Mouse (Mus musculus) cerebellum, postnatal 4 days (tissue): ENCODE results near the gene Klhdc3.

Experiments used
- DNase-seq, 2 experiments: peaks; one replicate each; pipeline ENCODE4 v3.0.0; 2022; ENCODE audit warnings: low spot score in 2 of 2, mixed read lengths in 1 of 2

Gene Klhdc3

DNA sequence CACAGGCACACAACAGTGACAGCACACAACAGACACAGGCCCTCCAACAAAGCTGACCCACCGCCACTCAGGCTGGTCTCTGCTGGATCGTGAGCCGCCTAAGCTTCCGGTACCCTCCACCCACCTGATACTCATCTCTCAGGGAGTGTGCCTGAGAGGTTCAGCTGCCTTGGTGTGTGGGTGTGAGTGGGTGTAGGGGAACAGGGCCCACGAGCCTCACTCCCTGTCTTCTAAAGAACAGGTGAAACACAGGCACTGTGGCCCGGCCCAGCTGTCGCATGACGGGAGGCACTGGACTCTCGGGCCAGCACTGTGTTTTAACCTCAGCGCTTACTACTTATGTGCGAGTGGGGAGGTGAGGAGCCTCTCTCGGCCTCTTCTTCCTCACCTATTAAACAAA lies 21.4 kb upstream of the Klhdc3 start:
- no peak for DNase-seq

DNA sequence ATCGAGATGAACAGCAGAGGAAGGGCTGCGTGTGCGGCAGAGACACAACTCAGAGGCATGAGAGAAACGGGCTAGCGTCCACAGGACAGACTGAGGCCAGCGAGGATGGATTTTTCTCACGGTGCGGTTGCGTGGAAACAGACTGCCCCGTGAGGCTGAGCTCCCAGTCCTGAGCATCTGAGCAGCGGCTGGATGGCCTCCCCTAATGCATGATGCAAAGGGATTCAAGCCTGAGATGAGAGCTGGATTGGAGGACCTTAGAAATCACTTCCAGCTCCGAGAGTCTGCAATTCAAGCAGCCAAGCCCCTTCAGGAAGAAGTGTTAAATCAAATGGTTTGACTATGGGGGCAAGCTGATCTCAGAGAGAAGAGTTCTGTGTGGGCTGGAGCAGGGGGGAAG lies 20.8 kb upstream of the Klhdc3 start:
- no peak for DNase-seq

DNA sequence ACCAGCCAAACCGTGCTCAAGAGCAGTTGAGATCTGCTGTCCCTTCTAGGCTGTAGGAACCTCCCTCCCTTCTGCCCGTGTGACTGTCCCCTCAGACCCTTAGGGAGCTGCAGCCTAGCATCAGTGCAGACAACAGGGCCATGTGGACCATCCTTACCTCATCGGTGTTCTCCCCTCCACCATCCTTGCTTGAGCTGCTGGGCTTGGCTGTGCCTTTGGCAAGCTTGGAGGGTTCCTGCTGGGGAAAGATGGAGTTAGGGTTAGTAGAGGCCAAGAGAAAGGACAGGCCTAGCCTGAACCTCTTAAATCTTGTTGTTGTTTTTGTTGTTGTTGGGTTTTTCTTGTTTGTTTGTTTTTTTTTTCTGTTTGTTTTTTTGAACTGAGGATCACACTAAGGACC lies 19.2 kb upstream of the Klhdc3 start:
- DNase-seq = no peak

DNA sequence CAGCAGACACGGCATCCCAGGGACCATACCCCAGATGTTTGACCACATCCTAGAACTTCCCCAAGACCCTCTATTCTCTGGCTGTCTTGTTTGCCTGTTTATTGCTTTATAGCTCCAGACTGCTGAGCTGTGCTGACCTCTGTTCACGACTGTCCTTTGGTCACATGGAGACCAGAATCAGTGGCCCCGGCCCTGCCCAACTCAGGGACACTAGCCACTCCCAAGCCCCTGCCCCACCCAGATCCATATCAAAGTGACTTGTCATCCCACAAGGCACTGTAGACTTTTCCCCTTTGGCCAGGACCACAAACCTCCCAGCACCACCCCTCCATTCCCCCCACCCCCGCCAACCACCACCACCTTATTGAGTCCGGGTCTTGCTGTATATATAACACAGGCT lies 18.5 kb upstream of the Klhdc3 start:
- DNase-seq = no peak

DNA sequence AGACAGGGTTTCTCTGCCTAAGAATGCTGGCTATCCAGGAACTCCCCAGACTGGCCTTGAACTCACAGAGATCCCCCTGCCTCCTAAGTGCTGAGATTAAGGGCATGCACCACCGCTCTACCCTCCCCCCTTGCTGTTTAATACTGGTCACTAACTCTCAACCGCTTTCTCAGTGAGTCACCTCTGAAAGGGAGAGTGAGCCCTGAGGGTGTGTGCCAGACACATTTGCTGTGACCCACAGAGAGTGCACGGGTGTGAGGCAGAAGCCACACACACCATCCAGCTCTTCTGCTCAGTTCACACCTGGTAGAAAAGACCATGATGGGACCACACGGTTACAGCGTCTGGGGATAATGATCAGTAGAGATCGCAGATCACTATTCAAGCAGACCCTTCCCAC lies 17.8 kb upstream of the Klhdc3 start:
- DNase-seq = no peak

DNA sequence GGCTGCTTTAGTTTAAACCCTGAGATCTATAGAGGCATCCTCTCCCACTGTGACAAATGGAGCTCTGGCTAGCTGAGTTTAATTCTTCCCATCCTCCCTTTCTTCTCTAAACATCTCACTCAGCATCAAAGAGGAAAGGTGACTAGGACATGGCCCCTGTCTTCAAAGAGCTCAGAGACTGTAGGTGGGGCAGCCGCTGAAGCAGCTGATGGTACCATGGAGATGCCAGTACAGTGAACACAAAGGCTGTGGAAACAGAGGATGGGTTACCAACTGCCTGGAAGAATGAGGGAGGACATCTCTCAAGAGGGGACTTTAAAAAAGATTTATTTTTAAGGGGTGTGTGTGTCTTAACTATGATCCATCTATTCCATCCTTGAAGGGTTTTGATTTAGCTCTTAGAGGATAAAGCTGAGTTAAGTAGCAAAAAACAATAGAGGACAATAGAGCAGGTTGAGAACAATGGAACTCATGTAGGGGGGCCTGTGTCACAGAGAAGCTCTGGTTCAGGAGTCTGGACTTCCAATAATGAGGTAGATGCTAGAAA lies 13.9 kb upstream of the Klhdc3 start:
- no peak for DNase-seq

DNA sequence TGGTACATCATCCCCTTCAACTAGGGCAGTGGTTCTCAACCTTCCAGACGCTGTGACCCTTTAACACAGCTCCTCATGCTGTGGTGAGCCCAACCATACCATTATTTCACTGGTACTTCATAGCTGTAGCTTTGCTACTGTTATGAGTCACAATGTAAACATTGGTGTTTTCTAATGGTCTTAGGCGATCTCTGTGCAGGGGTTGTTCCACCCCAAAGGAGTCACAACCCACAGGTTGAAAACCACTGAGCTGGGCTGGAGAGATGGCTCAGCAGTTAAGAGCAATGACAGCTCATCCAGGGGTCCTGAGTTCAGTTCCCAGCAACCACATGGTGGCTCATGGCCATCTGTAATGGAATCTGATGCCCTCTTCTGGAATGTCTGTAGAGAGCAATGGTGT lies 10.7 kb upstream of the Klhdc3 start:
- no peak for DNase-seq

DNA sequence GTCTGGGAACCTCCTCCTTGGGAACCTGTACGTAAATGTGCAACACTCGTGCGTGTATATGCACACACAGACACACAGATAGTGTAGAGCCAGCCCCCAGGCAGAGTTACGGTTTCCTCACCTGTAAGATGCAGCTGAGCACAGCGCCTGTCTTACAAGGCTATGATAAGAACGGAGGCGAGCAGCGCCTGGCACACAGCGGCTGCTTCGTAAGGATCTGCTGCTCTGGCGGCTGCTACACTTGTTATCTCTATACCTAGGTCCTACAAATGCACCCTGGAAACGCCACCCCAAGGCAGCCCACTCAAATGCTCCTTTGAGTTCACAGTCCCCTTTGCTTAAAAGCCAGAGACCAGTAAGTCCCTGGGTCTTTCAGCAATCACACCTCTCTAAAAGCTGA lies 10.0 kb upstream of the Klhdc3 start:
- no peak for DNase-seq

DNA sequence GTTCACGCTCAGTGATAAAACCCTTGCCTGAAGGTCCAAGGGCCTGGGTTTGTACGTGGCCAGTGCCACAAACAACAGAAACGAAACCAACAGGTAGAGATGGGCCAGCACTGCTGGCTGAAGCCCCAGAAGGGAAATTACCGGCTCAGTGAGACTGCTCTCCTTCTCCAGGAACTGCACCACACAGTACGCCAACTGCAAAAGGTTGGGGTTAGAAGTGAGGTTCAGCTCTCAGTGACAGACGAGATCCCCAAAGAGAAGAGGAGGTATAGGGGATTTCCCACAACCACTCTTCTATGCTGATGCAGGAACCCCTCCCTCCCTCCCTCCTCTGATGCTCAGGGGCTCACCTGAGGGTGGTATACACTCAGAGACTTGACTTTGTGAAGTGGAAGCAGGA lies 5.2 kb upstream of the Klhdc3 start:
- no peak for DNase-seq

DNA sequence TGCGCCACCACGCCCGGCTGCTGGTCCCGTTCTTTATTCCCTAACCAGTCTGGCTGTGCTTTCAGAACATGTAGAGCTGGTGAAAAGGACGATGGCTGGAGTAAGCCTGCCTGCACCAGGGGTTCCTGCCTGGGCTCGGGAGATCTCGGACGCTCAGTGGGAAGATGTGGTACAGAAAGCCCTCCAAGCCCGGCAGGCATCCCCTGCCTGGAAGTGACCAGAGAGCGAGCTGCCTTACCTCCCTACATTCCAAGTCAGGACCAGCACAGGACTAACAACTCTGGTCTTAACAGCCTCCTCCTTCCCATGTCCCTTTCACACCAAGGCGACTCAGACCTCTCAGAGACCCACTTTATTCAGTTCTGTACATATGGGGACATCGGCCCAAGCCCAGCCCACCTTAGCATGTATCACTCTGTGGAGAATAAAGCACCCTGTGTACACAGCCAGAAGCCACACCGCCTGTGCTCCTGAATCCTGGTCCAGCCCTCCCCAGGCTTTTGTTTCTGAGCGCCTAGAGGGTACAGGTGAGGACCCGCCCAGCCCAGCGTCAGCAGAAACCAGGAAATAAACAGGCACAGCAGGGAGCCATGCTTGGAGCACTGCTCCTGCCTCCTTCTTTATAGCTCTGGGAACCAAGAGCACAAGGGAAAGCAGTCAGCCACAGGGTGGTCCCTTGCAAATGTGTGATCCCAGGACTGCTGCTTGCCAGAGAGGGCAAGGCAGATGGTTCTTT lies 2.1 kb upstream of the Klhdc3 start:
- DNase-seq = no peak

DNA sequence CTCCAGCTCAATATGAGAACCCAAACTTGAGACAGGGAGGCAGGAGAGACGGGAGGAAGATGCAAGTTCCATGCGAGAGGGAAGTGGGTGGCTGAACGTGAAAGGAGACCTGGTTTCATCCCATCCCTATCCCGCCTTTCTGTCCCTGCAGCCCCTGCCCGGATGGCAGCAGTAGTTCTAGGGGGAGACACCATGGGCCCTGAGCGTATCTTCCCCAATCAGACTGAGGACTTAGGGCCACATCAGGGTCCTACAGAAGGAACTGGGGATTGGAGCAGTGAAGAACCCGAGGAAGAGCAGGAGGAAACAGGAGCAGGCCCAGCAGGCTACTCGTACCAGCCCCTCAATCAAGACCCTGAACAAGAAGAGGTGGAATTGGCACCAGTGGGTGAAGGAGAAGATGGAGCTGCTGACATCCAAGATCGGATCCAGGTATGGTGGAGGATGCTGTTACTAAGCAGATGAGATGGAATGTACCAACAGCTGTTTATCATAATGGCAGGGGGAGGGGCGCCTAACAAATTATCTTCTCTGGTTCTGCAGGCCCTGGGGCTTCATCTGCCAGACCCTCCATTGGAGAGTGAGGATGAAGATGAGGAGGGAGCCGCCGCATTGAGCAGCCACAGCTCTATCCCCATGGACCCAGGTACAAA lies 878 bp upstream of the Klhdc3 start:
- no peak for DNase-seq

DNA sequence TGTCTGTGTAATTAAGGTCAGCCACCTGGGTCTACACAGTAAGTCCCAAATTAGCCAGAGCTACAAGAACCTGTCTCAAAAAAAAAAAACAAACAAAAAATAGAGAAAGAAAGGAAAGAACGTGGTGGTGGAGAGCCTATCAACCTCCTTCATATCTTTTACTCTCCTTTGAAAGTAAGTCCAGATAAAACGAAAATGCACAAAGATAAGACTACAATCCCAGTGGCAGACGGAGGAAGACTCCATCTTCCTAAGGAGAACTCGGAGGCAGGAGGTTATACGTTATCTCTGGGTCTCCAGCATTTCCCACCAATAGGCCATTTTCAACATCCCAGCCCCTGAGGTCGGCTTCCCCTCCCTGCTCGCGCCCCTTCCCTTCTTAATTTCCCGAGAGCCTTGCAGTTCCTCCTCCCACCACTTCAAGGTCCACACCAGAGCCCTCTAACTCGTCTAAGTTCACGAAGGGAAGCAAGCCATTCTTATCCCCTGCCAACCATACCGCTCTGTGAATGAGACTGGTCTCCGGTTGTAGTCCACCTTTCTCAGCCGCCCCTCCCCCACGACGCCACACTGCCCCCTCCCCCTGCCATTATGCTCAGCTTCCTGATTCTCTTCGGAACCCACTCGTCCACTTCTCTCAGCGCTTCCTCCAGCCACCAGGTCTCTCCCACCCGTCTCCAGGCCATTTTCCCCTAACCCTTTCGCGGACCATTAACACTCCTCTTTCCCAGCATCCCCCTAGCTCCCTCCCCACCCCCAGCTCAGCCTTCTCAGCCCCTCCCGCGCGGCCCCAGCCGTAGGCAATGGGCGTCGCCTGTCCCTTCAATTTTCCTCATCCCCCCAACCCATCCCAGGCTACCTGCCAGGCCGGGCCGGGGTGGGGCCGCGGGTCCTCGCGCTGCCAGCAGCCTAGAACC lies 613 bp downstream of the Klhdc3 start:
- DNase-seq = peak in 1 of 2 experiments; percentile 59

DNA sequence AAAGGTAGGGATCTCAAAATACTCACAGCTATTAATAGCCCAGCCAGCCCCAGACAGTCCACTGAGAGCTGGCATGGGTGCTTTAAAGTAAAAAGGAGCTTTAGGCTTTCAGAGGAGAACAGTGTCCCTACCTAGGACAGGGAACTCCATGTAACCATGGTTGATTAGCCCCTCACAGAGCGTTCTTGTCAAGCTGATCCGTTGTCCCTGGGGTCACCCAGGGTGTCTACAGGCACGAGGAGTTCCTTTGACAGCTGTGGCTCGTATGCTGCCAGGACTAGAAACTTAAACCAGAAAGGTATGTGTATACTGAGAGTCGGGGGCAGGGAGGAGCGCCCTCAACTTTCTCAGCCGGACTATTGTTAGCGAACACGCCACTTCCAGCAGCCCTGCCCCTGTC lies 1.8 kb downstream of the Klhdc3 start:
- no peak for DNase-seq

DNA sequence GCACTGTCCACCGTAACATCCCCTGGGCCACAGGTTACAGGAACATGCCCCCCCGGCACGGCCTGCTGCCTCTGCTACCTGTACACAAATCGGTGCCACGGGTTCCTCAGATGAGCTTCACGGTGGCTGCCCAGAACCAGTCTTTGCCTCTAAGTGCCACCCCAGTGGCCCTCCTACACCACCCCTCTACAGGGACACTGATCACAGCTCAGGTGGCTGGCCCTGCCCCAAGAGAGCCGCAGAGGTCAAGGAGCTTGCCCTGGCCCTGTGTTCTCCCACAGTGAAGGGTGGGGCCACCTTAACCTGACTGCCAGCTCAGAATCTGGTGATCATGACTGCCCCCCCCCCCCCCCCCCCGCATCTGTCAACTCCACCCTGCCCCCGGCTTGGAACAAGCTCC lies 2.3 kb downstream of the Klhdc3 start, which contains the start of gene Mea1:
Gene Mea1 (plus strand): TSS at position 378 of the 400 bp plus-strand sequence.
- DNase-seq = no peak

DNA sequence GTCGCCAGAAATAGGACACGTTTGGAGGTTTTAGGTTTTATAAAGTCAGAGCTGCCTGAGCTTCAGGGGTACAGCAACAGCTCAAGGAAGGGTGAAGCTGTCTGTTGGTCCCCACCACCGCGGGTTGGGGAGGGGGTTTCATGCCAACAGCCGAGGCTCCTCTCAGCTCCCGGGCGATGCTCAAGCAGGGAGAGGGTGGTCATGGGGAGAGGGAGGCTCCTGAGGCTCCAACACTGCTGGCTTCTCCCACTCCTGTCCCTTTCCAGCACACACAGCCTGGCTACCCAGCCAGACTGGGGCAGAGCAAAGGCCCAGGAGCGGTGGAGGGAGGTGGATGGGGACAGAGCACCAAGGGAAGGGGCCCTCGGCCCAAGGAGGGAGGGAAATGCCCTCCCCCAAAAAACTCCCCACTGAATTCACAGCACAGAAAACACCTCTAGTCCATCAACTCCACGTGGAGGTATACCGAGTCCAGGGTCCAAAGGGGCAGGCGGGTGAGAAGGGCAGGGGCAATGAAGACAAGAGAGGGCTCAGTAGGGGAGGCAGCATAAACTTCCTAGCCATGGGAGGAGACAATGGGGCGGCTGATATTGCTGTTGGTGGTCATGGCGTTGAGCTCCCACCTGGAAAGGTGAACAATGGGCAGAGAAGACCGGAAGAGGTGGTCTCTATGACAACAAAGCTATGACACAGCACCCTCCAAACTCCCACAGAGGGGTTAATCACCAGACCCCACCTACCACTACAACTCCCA lies 6.0 kb downstream of the Klhdc3 start:
- no peak for DNase-seq

DNA sequence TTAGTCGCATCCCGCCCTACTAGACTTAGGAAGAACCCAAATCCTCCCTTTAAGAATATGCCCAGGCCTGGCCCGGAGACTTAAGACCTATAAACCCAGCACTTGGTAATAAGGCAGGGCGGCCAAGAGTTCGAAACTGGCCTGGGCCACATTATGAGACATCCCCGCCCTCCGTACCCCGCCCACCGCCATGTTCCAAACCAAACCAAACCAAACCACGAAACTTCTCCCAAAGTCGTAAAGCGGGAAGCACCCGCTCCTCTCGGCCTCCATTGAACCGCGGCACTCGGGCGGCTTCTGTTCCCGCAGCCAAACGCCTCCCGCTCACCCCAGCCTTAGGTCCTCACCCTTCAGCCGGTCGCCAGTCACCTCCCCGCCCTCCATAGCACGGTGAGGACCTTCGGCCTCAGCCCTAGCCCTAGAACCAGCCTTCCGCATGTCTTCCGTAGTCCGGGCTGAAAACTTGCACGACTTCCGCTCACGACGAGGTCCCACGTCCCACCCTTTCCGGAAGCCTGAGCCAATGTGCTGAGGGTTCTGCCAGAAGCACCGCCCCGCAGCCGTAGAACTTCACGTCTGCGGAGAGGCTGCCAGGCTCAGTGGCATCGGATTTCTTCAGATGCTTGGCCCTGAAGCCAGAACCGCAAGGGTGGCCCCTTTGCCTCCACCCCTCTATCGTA lies 6.7 kb downstream of the Klhdc3 start, which contains the start of gene Rrp36:
Gene Rrp36 (minus strand): TSS at position 503 of the 680 bp plus-strand sequence.
- DNase-seq = peak; percentile 72 to 85

DNA sequence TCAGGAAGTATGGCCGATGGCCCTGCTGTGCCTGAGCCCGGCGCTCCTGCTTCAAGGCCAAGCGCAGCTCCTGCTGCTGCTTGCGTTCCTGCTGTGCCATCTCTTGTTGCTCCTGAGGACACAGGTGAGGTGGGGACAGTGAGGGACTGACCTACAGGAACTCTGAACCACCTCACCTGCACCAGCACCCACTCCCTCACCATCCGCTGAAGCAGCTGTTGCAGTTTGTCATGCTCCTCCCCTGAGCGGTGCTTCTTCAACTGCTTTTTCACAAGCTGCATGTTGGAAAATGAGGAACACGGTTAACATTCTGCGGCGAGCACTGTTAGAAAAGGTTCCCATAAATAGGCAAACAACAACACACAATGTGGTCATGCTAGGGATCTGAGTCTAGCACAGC lies 10.8 kb downstream of the Klhdc3 start:
- no peak for DNase-seq

DNA sequence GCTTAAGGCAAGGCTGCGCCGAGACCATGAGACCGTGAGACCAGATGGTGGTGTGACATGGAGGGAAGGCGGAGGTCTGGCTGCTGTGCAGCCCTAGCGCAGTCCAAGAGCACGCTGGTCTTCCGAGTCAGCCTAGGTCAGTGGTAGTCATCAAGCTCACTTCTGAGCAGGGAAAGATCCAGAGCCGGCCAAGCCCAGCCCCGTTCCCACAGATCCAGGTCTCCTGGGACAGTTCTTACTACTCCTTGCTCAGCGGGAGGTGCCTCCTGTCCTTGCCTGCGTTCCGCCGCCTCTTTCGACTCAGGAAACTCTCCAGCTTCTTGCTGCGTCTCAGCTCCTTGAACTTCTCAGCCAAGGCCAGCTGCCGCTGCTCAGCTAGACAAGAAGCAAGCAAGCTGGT lies 13.0 kb downstream of the Klhdc3 start:
- DNase-seq = no peak

DNA sequence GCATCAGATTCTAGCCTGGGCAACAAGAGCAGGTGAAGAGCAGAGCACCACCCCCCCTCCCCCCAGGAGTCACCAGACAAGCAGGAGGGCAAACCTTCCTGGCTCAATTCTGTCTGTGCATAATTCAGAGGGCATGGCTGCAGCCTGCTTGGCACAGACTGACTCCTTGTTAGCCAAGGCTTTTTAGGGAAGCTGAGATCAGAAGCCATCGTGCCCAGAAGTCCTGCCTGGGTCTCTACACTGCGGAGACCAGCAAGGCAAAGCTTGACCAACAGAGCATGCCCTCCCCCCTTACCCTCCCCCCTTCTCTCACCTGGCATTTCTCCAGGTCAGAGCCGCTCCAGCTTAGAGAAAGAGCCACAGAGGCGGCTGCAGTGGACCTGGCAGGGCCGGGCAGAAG lies 18.0 kb downstream of the Klhdc3 start:
- DNase-seq = no peak

DNA sequence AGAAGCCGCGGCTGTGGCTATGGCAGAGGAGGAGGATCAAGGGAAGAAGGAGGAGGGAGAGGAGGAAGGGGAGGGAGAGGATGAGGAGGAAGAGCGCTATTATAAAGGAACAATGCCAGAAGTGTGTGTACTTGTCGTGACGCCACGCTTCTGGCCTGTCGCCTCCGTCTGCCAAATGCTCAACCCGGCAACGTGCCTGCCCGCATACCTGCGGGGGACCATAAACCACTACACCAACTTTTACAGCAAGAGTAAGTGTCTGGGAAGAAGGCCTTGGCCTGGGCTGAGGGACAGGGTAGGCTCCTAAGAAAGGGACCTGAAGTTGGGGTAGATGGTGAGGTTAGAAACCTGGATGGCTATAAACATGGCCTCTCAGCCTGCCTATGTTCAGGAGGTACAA lies 18.7 kb downstream of the Klhdc3 start:
- DNase-seq = no peak

DNA sequence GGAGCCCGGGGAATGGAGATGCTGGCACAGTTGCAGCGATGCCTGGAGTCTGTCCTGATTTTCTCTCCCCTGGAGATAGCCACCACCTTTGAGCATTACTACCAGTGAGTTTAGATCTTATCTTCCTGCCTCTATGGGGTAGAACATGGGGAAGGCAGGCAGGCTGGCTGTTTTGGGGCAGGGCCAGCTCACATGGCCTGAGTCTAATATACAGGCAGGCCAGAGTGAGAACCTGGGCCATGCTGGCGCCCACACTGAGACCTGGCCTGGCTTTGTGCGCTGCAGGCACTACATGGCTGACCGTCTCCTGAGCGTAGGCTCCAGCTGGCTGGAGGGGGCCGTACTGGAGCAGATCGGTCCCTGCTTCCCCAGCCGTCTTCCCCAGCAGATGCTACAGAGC lies 19.4 kb downstream of the Klhdc3 start:
- no peak for DNase-seq
